Mouse (Mus musculus) E14TG2a.4 (cell line): ENCODE measurements around the gene Stat4.

Source experiments
- CTCF ChIP-seq: conservative IDR thresholded peaks from 2 replicates; pipeline ENCODE4 v1.5.1; 2014; ENCODE audit warnings: low read length
- NANOG ChIP-seq: IDR thresholded peaks from 2 replicates; pipeline ENCODE4 v1.6.1; 2014; ENCODE audit warnings: borderline replicate concordance, low read length, mixed read lengths
- POU5F1 ChIP-seq: IDR thresholded peaks from 2 replicates; pipeline ENCODE4 v1.6.1; 2014; ENCODE audit warnings: low read length, borderline replicate concordance

DNA sequence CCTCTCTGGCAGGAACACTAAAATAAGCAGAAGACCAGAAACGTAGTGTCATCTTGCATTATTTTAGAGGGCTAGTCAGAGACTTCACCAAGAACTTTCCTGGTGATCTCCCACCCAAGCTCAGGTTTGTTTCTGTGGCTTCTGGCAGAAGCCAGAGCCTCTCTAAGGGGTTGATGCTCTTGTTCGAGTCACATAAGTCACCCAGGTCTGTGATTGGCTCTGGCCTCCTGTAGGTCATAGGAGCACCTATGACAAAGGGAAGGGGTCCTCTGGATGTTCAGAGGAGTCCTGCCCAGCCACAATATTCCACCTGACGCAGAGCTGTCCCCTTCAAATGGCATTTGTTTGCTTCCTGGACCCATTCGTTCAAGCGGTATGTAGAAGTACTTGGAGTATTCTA lies at the start of gene Stat4:
- no peak for TF ChIP-seq CTCF
- TF ChIP-seq POU5F1 = no peak
- no peak for TF ChIP-seq NANOG
